In the genomic region with DNA sequence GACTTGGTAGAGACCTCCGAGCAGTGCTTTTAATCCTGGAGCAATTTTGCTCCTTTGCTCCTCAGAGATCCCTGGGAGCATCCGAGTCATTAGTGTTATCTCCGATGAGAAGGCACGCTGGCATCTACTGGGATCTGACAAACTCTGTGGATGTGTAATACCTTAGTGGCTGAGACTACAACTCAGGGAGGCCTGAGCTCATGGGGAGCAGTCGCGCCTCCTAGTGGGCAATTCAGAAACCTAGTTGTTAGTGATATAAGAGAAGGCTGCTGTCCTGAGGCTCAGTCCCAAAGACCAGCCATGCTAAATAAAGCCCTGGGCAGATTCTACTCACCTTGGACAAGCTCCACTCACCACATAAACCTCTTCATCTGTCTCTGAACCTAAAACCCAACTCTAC, we compare ENCODE assay signal across 11 mouse cellular contexts. TPM values are rescaled to one million over a fixed set of nuclear protein-coding genes. Genes with fewer than 3 reads are reported as not detected.
DNase-seq lines count a peak whose midpoint lies in the region; ATAC-seq and TF ChIP-seq lines count a peak whose summit lies in the region.
"Had no signal": no experiment of that assay in that cellular context is flagged by ENCODE, and none has a peak within 500 bp of the region (broad histone marks: within the 10 kb centered on the region; RNA-seq: fewer than 3 reads in every experiment).

No protein-coding gene starts in this region.

- peak; percentile 66 for TF ChIP-seq CTCF in lung, postnatal 0 days (IDR thresholded peaks at IDR 0.05)

- H3K9ac ChIP-seq in midbrain, embryonic 11.5 days (ENCODE audit: low read length) = no peak overlapping the region
- H3K9ac ChIP-seq in midbrain, embryonic 14.5 days (replicated peaks; ENCODE audit: low read length) = no peak overlapping the region
- no peak overlapping the region for H3K9ac ChIP-seq in embryonic facial prominence, embryonic 14.5 days (ENCODE audit: low read depth, low read length)
- H3K9ac ChIP-seq in lung, postnatal 0 days (replicated peaks; ENCODE audit: low read depth) = no peak overlapping the region
- H3K9ac ChIP-seq: heart, embryonic 13.5 days had no signal

- no peaks in the 10 kb centered on the region for H3K36me3 ChIP-seq in midbrain, embryonic 11.5 days (ENCODE audit: control insufficient read depth, insufficient read depth, low read length)
- no peaks in the 10 kb centered on the region for H3K36me3 ChIP-seq in midbrain, embryonic 14.5 days (ENCODE audit: control insufficient read depth, insufficient read depth, low read length)
- H3K36me3 ChIP-seq in embryonic facial prominence, embryonic 14.5 days (ENCODE audit: control insufficient read depth, insufficient read depth, low read length) = no peaks in the 10 kb centered on the region
- no peaks in the 10 kb centered on the region for H3K36me3 ChIP-seq in lung, postnatal 0 days (ENCODE audit: insufficient read depth, low read length)

- H3K9me3 ChIP-seq in midbrain, embryonic 11.5 days (ENCODE audit: control insufficient read depth, low read length) = no peaks in the 10 kb centered on the region; the same call in 1 of the 2 replicates
- no peaks in the 10 kb centered on the region for H3K9me3 ChIP-seq in midbrain, embryonic 14.5 days (ENCODE audit: control insufficient read depth, low read length)
- no peaks in the 10 kb centered on the region for H3K9me3 ChIP-seq in embryonic facial prominence, embryonic 14.5 days (ENCODE audit: control insufficient read depth, low read length)
- no peaks in the 10 kb centered on the region for H3K9me3 ChIP-seq in lung, postnatal 0 days (ENCODE audit: low read length)
- H3K9me3 ChIP-seq: heart, embryonic 13.5 days had no signal

- no peaks in the 10 kb centered on the region; the same call in 1 of the 2 replicates for H3K4me1 ChIP-seq in midbrain, embryonic 11.5 days (ENCODE audit: control insufficient read depth, insufficient read depth, low read length)
- H3K4me1 ChIP-seq in midbrain, embryonic 14.5 days (ENCODE audit: control insufficient read depth, insufficient read depth, low read length) = 0 out of 2 replicates have a peak, but pooled peaks cover 8% of the 10 kb centered on the region
- H3K4me1 ChIP-seq in embryonic facial prominence, embryonic 14.5 days (ENCODE audit: control insufficient read depth, insufficient read depth, low read length) = no peaks in the 10 kb centered on the region
- H3K4me1 ChIP-seq in lung, postnatal 0 days (ENCODE audit: insufficient read depth, low read depth, low read length) = no peaks in the 10 kb centered on the region; the same call in 1 of the 2 replicates

- no peak overlapping the region for H3K27ac ChIP-seq in midbrain, embryonic 11.5 days (ENCODE audit: low read depth, low read length)
- H3K27ac ChIP-seq in midbrain, embryonic 14.5 days (replicated peaks; ENCODE audit: low read depth, low read length) = no peak overlapping the region
- no peak overlapping the region for H3K27ac ChIP-seq in embryonic facial prominence, embryonic 14.5 days (replicated peaks; ENCODE audit: low read depth, low read length)
- no peak overlapping the region for H3K27ac ChIP-seq in lung, postnatal 0 days (ENCODE audit: low read length)
- H3K27ac ChIP-seq: heart, embryonic 13.5 days; macrophage had no signal

- intact Hi-C loops in left cerebral cortex, postnatal 10 days (cut with DNase I) = no loop called here

- H3K27me3 ChIP-seq in midbrain, embryonic 11.5 days (ENCODE audit: control insufficient read depth, insufficient read depth, low read length) = no peaks in the 10 kb centered on the region
- no peaks in the 10 kb centered on the region for H3K27me3 ChIP-seq in midbrain, embryonic 14.5 days (ENCODE audit: control insufficient read depth, insufficient read depth, low read length)
- H3K27me3 ChIP-seq in embryonic facial prominence, embryonic 14.5 days (replicated peaks; ENCODE audit: control insufficient read depth, insufficient read depth, low read length) = no peaks in the 10 kb centered on the region
- H3K27me3 ChIP-seq in lung, postnatal 0 days (replicated peaks; ENCODE audit: insufficient read depth, low read length) = no peaks in the 10 kb centered on the region
- H3K27me3 ChIP-seq: CH12.LX; heart, embryonic 13.5 days had no signal

- WGBS in midbrain, embryonic 11.5 days = 62% methylated on average over 6 of the region's 6 CpGs
- 55% methylated on average over 6 of the region's 6 CpGs for WGBS in midbrain, embryonic 14.5 days
- WGBS in embryonic facial prominence, embryonic 14.5 days = 52% methylated on average over 6 of the region's 6 CpGs
- 63% methylated on average over 6 of the region's 6 CpGs for WGBS in lung, postnatal 0 days

- no peak overlapping the region for H3K4me3 ChIP-seq in midbrain, embryonic 11.5 days (ENCODE audit: low read depth, low read length)
- no peak overlapping the region for H3K4me3 ChIP-seq in midbrain, embryonic 14.5 days (replicated peaks; ENCODE audit: low read depth, low read length)
- no peak overlapping the region for H3K4me3 ChIP-seq in embryonic facial prominence, embryonic 14.5 days (ENCODE audit: low read depth, low read length)
- no peak overlapping the region for H3K4me3 ChIP-seq in lung, postnatal 0 days (ENCODE audit: low read depth, low read length)
- H3K4me3 ChIP-seq: heart, embryonic 13.5 days had no signal

- no peak for TF ChIP-seq EP300 in lung, postnatal 0 days (IDR thresholded peaks at IDR 0.05)

- peak; percentile 44; the same call in 1 of the 2 replicates for ATAC-seq in midbrain, embryonic 11.5 days (ENCODE audit: low FRiP score)
- ATAC-seq in midbrain, embryonic 14.5 days (ENCODE audit: low FRiP score, low TSS enrichment) = no peak
- peak; percentile 71; the same call in 1 of the 2 replicates for ATAC-seq in embryonic facial prominence, embryonic 14.5 days (ENCODE audit: low read depth)
- peak; percentile 50; the same call in 1 of the 2 replicates for ATAC-seq in lung, postnatal 0 days

- peak; percentile 73 for DNase-seq in embryo, embryonic 10 days (ENCODE audit: low spot score)
- no peak for DNase-seq in embryo, embryonic 9.5 days (ENCODE audit: extremely low spot score)
- peak; percentile 75 for DNase-seq in midbrain, embryonic 11.5 days (ENCODE audit: low spot score, missing footprints)
- no peak for DNase-seq in midbrain, embryonic 14.5 days
- peak; percentile 41 for DNase-seq in embryonic facial prominence, embryonic 14.5 days (ENCODE audit: low spot score)
- DNase-seq in lung, postnatal 0 days (ENCODE audit: low spot score) = peak; percentile 57
- no peak for DNase-seq in left cerebral cortex, postnatal 10 days (ENCODE audit: extremely low spot score in 1 of 2, low spot score in 2 of 2)
- no peak for DNase-seq in spleen, postnatal 14 days (ENCODE audit: low spot score in 2 of 2)

- no peak overlapping the region for H3K4me2 ChIP-seq in midbrain, embryonic 11.5 days
- H3K4me2 ChIP-seq in midbrain, embryonic 14.5 days (ENCODE audit: low read length) = no peak overlapping the region
- H3K4me2 ChIP-seq in embryonic facial prominence, embryonic 14.5 days (ENCODE audit: low read depth, low read length) = no peak overlapping the region
- H3K4me2 ChIP-seq in lung, postnatal 0 days (replicated peaks; ENCODE audit: low read depth, low read length) = no peak overlapping the region
- H3K4me2 ChIP-seq: heart, embryonic 13.5 days had no signal

RNA-seq across cellular contexts. Expression of gene Pam, which starts 23.4 kb away (rescaled TPM):
- polyA plus RNA-seq in midbrain, embryonic 11.5 days (2014; fragmentation: Nextera tagmentation; extraction: Ambion mirVana) = 21.1 and 21.2 TPM in 2 replicates
- polyA plus RNA-seq in midbrain, embryonic 14.5 days (2014; fragmentation: Nextera tagmentation; extraction: Ambion mirVana) = 47.2 and 51.8 TPM in 2 replicates
- 47.1 and 50.1 TPM in 2 replicates for polyA plus RNA-seq in embryonic facial prominence, embryonic 14.5 days (2014; fragmentation: Nextera tagmentation; extraction: Ambion mirVana)
- 90.3 and 96.6 TPM in 2 replicates for polyA plus RNA-seq in lung, postnatal 0 days (2015; fragmentation: Nextera tagmentation; extraction: Ambion mirVana)
- 100 to 1,000 TPM; 159 to 181 TPM for total RNA-seq in left cerebral cortex, postnatal 10 days (2021)
- total RNA-seq: CH12.LX had no signal

Comparison
In these comparisons a context has a peak if more than half of its experiments do, and no peak if none do; other contexts are left out.
1. DNase-seq: peak in embryo, embryonic 10 days (single experiment), midbrain, embryonic 11.5 days (single experiment), embryonic facial prominence, embryonic 14.5 days (single experiment) and lung, postnatal 0 days (single experiment); none in embryo, embryonic 9.5 days (single experiment), midbrain, embryonic 14.5 days (single experiment), left cerebral cortex, postnatal 10 days (0 of 2) and spleen, postnatal 14 days (0 of 2).